Mouse (Mus musculus): Measurements from ENCODE around the gene Arid4b. TPM values are rescaled to one million over a fixed set of nuclear protein-coding genes. Genes with fewer than 3 reads are reported as not detected.

Arid4b gene
- total RNA-seq, 2 experiments from 2014 or later, result 49.3 to 54.6 TPM

- intact Hi-C loops (cut with DNase I), result loop anchor here (2.0 kb wide), 1 partner anchor 25 kb away; the partner anchor contains the start of gene Tbce
- no peak for TF ChIP-seq CTCF (IDR thresholded peaks at IDR 0.05)
- DNase-seq (ENCODE audit: extremely low spot score in 1 of 2, low spot score in 2 of 2), result no peak
- H3K4me3 ChIP-seq, result peak overlapping the region; percentile 98
- peak overlapping the region; percentile 93 for H3K27ac ChIP-seq
Observed at GRCm38 (mm10) chr13:14063942-14064271, 875 bp downstream of the Arid4b start.

GRCm38 (mm10) chr13:14064341-14065027, 1.5 kb downstream of the Arid4b start:
- DNase-seq (ENCODE audit: extremely low spot score in 1 of 2, low spot score in 2 of 2), result peak; percentile 28 to 41
- Histone ChIP-seq H3K4me3 (peak overlapping the region; percentile 98), H3K27ac (peak overlapping the region; percentile 93)
- TF ChIP-seq CTCF (IDR thresholded peaks at IDR 0.05), result no peak
- intact Hi-C loops (cut with DNase I), result no loop called here

- intact Hi-C loops (cut with DNase I), result no loop called here
- DNase-seq (ENCODE audit: extremely low spot score in 1 of 2, low spot score in 2 of 2), result peak in 1 of 2 experiments; percentile 18
- Histone ChIP-seq H3K27ac (no peak overlapping the region), H3K4me3 (peak overlapping the region; percentile 98)
- TF ChIP-seq CTCF (IDR thresholded peaks at IDR 0.05), result no peak
Observed at GRCm38 (mm10) chr13:14065028-14065380, 2.0 kb downstream of the Arid4b start.

GRCm38 (mm10) chr13:14065701-14066100, 2.7 kb downstream of the Arid4b start:
- no peak for DNase-seq (ENCODE audit: extremely low spot score in 1 of 2, low spot score in 2 of 2)
- intact Hi-C loops (cut with DNase I), result no loop called here
- Histone ChIP-seq H3K4me3 (no peak overlapping the region; the same call in 1 of the 2 replicates), H3K27ac (no peak overlapping the region)
- no peak for TF ChIP-seq CTCF (IDR thresholded peaks at IDR 0.05)

- TF ChIP-seq CTCF (IDR thresholded peaks at IDR 0.05), result no peak
- H3K27ac ChIP-seq, result no peak overlapping the region
- no peak overlapping the region for H3K4me3 ChIP-seq
- intact Hi-C loops (cut with DNase I), result no loop called here
- no peak for DNase-seq (ENCODE audit: extremely low spot score in 1 of 2, low spot score in 2 of 2)
Observed at GRCm38 (mm10) chr13:14068035-14068434, 5.0 kb downstream of the Arid4b start.

- no peak for TF ChIP-seq CTCF (IDR thresholded peaks at IDR 0.05)
- DNase-seq (ENCODE audit: extremely low spot score in 1 of 2, low spot score in 2 of 2), result no peak
- Histone ChIP-seq H3K4me3 (no peak overlapping the region), H3K27ac (no peak overlapping the region)
- intact Hi-C loops (cut with DNase I), result no loop called here
Observed at GRCm38 (mm10) chr13:14069291-14069690, 6.3 kb downstream of the Arid4b start.

GRCm38 (mm10) chr13:14074371-14074770, 11.3 kb downstream of the Arid4b start:
- H3K4me3 ChIP-seq, result no peak overlapping the region
- H3K27ac ChIP-seq, result no peak overlapping the region
- intact Hi-C loops (cut with DNase I), result no loop called here
- TF ChIP-seq CTCF (IDR thresholded peaks at IDR 0.05), result no peak
- no peak for DNase-seq (ENCODE audit: extremely low spot score in 1 of 2, low spot score in 2 of 2)

GRCm38 (mm10) chr13:14075326-14075725, 12.3 kb downstream of the Arid4b start:
- Histone ChIP-seq H3K27ac (no peak overlapping the region), H3K4me3 (no peak overlapping the region)
- no peak for TF ChIP-seq CTCF (IDR thresholded peaks at IDR 0.05)
- intact Hi-C loops (cut with DNase I), result no loop called here
- no peak for DNase-seq (ENCODE audit: extremely low spot score in 1 of 2, low spot score in 2 of 2)

- no peak overlapping the region for H3K4me3 ChIP-seq
- intact Hi-C loops (cut with DNase I), result no loop called here
- no peak for DNase-seq (ENCODE audit: extremely low spot score in 1 of 2, low spot score in 2 of 2)
- TF ChIP-seq CTCF (IDR thresholded peaks at IDR 0.05), result no peak
- no peak overlapping the region for H3K27ac ChIP-seq
Observed at GRCm38 (mm10) chr13:14088669-14089068, 25.6 kb downstream of the Arid4b start.

GRCm38 (mm10) chr13:14103026-14103425, 40.0 kb downstream of the Arid4b start:
- Histone ChIP-seq H3K4me3 (no peak overlapping the region), H3K27ac (no peak overlapping the region)
- intact Hi-C loops (cut with DNase I), result no loop called here
- DNase-seq (ENCODE audit: extremely low spot score in 1 of 2, low spot score in 2 of 2), result no peak
- TF ChIP-seq CTCF (IDR thresholded peaks at IDR 0.05), result no peak

- no peak for TF ChIP-seq CTCF (IDR thresholded peaks at IDR 0.05)
- intact Hi-C loops (cut with DNase I), result no loop called here
- Histone ChIP-seq H3K4me3 (no peak overlapping the region), H3K27ac (no peak overlapping the region)
- DNase-seq (ENCODE audit: extremely low spot score in 1 of 2, low spot score in 2 of 2), result no peak
Observed at GRCm38 (mm10) chr13:14110154-14110873, 47.3 kb downstream of the Arid4b start.

- intact Hi-C loops (cut with DNase I), result no loop called here
- no peak overlapping the region for H3K27ac ChIP-seq
- no peak for TF ChIP-seq CTCF (IDR thresholded peaks at IDR 0.05)
- H3K4me3 ChIP-seq, result no peak overlapping the region
- DNase-seq (ENCODE audit: extremely low spot score in 1 of 2, low spot score in 2 of 2), result no peak
Observed at GRCm38 (mm10) chr13:14111146-14111545, 48.1 kb downstream of the Arid4b start.

Measured in left cerebral cortex, adult 2 months (tissue).